Mouse (Mus musculus): ENCODE data around the gene Clec11a. TPM values are rescaled to one million over a fixed set of nuclear protein-coding genes. Genes with fewer than 3 reads are reported as not detected.

The Clec11a gene
- total RNA-seq, 2 experiments from 2014 or later = 4.2 to 5.4 TPM

GRCm38 (mm10) chr7:44277250-44277622 is 29.5 kb downstream of the Clec11a start:
- DNase-seq = peak; percentile 49

GRCm38 (mm10) chr7:44276461-44277249 is 30.0 kb downstream of the Clec11a start:
- no peak for DNase-seq

DNA sequence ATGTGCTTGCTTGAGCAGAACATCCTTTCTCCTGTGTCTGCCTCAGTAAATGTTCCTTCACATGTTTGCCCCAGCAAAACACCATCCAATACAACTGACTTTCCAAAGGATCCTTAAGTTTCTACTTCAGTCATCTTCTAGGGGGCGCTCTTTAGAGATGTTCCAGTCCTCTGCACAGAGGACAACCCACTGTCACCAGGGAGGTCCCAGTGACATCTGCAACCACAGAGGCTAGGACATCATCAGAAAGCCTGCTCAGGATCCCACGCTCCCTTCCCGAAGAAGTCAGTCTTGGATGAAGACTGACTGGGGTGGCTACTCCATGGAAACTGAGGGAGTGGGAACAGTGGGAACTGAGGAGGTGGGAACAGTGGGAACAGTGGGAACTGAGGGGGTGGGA is 31.2 kb downstream of the Clec11a start:
- DNase-seq = no peak

DNA sequence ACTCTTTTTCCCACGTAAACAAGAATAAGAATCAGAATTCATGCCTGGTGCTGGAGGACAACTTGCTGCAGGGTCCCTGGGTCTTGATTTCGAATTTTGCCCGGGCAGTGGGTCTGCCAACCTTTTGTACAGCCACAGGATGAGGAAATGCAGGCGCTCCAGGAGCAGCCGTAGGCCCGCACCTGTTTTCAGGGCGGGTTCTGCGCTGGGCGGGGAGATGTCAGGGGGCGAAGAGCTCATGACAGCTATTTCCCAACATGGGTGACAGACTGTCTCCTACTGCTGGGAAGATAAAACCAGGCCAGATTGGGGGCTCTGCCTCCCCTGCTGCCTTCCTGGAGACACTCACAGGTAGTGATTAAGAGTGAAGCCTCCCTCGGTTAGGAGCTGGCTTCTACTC is 32.6 kb downstream of the Clec11a start:
- no peak for DNase-seq

DNA sequence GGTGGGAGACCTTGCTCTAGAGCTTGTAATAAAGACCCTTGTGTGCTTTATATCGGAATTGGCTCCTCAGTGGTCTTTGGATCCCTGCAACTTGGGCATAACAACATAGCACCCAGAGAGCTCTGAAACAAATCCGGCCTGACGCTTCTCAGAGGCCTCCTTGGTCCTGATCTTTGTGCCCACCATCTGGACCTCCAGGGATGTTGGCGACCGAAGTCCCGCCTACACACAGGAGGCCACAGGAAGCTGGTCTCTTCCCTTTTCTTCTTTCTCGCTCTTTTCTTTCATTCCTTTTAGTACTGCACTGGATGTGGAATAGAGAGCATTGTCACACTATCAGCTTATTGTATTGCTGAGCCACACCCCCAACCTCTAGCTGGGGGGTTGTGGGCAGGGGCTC is 33.3 kb downstream of the Clec11a start:
- DNase-seq = no peak

GRCm38 (mm10) chr7:44272546-44272945 is 34.2 kb downstream of the Clec11a start:
- DNase-seq = no peak

GRCm38 (mm10) chr7:44271309-44271708 is 35.4 kb downstream of the Clec11a start:
- DNase-seq = no peak

DNA sequence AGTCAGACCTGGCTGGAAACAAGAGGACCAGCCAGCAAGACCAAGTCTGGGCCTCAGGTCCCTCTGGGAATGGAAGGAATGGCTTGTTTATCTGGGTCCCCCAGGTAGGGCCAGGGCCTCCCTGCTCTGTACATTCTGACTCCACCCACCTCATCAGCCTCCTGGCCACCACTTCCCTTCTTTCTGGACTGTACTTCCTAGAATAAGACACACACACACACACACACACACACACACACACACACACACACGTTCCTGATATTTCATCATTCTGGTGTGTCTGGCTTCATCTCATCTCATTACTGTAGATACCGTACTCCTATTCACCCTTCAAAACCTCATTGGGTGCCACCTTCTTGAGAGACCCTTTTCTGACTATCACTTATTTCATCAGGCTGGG is 37.3 kb downstream of the Clec11a start:
- no peak for DNase-seq

- no peak for DNase-seq
Observed at GRCm38 (mm10) chr7:44268117-44268516, 38.6 kb downstream of the Clec11a start.

DNA sequence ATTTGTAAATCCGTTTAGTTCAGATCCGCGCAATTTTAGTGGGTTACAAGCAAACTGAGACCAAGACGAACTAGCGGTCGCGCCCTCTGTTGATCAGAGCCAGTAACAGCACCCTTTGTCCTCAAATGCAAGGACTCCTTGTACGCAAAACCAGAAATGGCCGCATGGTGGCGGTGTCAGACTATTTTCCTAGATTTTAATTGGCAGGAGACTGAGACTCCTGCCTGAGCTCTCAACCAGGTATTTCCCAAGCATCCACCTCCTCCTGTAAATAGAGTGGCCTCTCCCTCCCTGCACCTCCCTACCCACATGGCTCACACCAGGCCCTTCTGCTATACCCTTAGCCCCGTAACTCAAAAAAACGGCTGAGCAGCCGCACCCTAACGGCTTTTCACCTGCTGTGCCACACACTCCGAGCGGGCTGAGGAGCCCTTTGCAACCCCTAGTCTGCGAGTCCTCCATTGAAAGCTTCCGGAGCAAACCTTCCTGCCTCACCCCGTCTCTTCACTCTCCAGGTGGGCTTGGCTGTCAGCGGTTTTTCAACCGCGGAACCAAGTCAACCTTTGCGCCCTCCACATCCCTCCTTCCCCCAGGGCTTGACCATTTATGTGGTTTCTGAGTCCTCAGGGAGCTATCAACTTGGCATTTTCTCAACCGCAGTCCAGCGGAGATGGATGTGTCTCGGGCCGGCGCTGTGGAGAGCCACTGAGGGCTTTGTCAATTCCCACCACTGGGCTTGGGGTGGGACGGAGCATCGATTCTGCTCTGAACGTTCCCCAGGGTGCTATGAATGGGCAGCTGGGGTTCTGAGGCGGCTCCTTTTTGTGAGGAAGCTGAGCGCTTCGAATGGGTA is 43.7 kb downstream of the Clec11a start:
- DNase-seq = peak; percentile 96

GRCm38 (mm10) chr7:44261147-44261546 is 45.6 kb downstream of the Clec11a start, which contains the start of gene Gm15517:
Gm15517 (plus strand) TSS chr7:44261447.
- DNase-seq = no peak

DNA sequence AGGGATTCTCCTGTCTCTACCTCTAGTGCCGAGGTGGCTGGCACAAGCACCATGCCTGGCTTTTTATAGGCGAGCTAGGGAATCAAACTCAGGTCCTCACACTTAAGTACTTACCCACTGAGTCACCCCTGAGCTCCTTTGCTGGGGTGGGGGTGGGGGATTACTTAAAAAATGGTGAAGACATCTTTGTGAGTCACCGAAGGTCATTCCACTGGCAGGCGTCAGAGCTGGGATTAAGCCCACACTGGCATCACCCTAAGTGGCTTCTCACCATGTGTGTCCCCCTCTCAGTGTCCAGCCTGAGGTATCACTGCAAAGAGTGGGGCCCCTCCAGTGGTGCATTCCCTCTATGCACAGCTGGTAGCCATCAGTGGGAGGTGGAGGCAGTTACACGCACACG is 46.3 kb downstream of the Clec11a start:
- DNase-seq = no peak

DNA sequence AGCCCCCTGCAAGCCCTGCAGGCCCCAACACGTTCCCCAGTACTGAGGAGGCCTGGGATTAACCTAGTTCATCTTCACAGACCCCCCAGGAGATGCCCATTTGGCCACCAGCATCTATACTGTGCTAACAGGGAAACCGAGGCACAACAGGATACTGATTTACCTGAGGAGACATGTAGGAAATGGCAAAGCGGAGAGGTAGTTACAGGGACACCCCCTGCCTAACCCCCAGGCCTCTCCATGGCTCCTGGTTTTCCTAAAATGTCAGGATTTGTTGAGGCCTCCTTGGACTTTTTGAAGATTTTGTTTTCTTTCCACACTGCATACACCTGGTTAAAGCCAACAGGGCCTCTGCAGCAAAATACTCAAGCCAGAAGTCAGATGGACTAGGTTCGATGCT is 49.4 kb downstream of the Clec11a start, which contains the start of gene Acp4:
TSS of gene Acp4 (minus strand) at position 101 of the 400 bp plus-strand sequence.
- no peak for DNase-seq

DNA sequence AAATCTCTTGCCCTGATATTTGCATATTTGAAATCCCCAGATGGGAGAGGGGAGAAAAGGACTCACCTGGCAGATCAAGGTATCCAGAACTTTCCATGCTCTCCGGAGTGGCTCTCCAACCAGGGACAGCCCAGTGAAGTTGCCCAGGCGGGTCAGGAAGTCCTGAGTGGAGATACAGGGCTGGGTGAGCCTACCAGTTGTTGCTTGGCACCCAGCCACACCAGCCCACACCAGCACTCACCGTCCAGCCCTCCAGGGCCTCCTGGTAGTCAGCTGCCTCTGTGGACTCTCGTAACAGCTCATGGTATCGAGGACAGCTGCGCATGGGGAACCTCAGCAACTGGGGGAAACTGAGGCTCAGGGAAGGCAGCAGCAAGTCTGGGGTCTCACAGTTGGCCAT is 51.8 kb downstream of the Clec11a start:
- DNase-seq = no peak

- no peak for DNase-seq
Observed at GRCm38 (mm10) chr7:44253023-44253616, 53.6 kb downstream of the Clec11a start.

Other genes starting within 250 kb of the Clec11a start
- not detected for gene Klk1b21, start 204.6 kb downstream of the Clec11a start, total RNA-seq (2021)
- gene Klk1b22, start 194.2 kb downstream of the Clec11a start, total RNA-seq (2021) = not detected
- not detected for gene Klk1b16, start 170.1 kb downstream of the Clec11a start, total RNA-seq (2021)
- not detected for gene Klk1b24, start 118.7 kb downstream of the Clec11a start, total RNA-seq (2021)
- not detected for gene Klk1b3, start 108.7 kb downstream of the Clec11a start, total RNA-seq (2021)
- gene Klk1b4, start 99.5 kb downstream of the Clec11a start, total RNA-seq (2021) = not detected
- not detected for gene Klk1b5, start 91.0 kb downstream of the Clec11a start, total RNA-seq (2021)
- under 1 TPM in 1 of 2 experiments, not detected in 1; 0.45 TPM for gene Klk1, start 81.5 kb downstream of the Clec11a start, total RNA-seq (2021)
- not detected for gene Gm36864, start 70.7 kb downstream of the Clec11a start, total RNA-seq (2021)
- gene 1700028J19Rik, start 60.2 kb downstream of the Clec11a start, total RNA-seq (2021) = under 1 TPM; 0.67 to 0.78 TPM
- 100 to 1,000 TPM in 1 of 2 experiments, 10 to 100 TPM in 1; 92.1 to 104 TPM for gene 2410002F23Rik, start 60.2 kb downstream of the Clec11a start, total RNA-seq (2021)
- not detected for gene Acp4, start 49.5 kb downstream of the Clec11a start, total RNA-seq (2021)
- not detected for gene Gm15517, start 45.5 kb downstream of the Clec11a start, total RNA-seq (2021)
- 1 to 10 TPM; 4.3 to 6.3 TPM for gene Shank1, start 3.4 kb upstream of the Clec11a start, total RNA-seq (2021)
- 1 to 10 TPM; 2.5 to 4.2 TPM for gene Syt3, start 77.2 kb upstream of the Clec11a start, total RNA-seq (2021)
- gene 1700008O03Rik, start 78.9 kb upstream of the Clec11a start, total RNA-seq (2021) = 1 to 10 TPM in 1 of 2 experiments, under 1 TPM in 1; 0.57 to 1.4 TPM
- 10 to 100 TPM in 1 of 2 experiments, 1 to 10 TPM in 1; 5.5 to 10.0 TPM for gene Lrrc4b, start 122.1 kb upstream of the Clec11a start, total RNA-seq (2021)
- 10 to 100 TPM in 1 of 2 experiments, 1 to 10 TPM in 1; 8.4 to 14.5 TPM for gene Aspdh, start 158.5 kb upstream of the Clec11a start, total RNA-seq (2021)
- gene Josd2, start 161.1 kb upstream of the Clec11a start, total RNA-seq (2021) = 10 to 100 TPM; 42.2 to 52.0 TPM
- gene Emc10, start 189.6 kb upstream of the Clec11a start, total RNA-seq (2021) = 10 to 100 TPM; 88.8 to 91.1 TPM
- gene Fam71e1, start 189.7 kb upstream of the Clec11a start, total RNA-seq (2021) = 10 to 100 TPM; 12.4 to 16.0 TPM
- gene Mybpc2, start 217.8 kb upstream of the Clec11a start, total RNA-seq (2021) = 10 to 100 TPM; 31.9 to 40.8 TPM
- 1 to 10 TPM; 6.5 to 7.3 TPM for gene Spib, start 225.2 kb upstream of the Clec11a start, total RNA-seq (2021)
- gene Pold1, start 241.9 kb upstream of the Clec11a start, total RNA-seq (2021) = 10 to 100 TPM; 20.6 to 30.7 TPM
- 10 to 100 TPM; 90.7 to 91.0 TPM for gene Nr1h2, start 247.0 kb upstream of the Clec11a start, total RNA-seq (2021)

Measured in adrenal gland, postnatal 10 days (tissue).